Mouse (Mus musculus): ENCODE results near the gene Tha1.

DNA sequence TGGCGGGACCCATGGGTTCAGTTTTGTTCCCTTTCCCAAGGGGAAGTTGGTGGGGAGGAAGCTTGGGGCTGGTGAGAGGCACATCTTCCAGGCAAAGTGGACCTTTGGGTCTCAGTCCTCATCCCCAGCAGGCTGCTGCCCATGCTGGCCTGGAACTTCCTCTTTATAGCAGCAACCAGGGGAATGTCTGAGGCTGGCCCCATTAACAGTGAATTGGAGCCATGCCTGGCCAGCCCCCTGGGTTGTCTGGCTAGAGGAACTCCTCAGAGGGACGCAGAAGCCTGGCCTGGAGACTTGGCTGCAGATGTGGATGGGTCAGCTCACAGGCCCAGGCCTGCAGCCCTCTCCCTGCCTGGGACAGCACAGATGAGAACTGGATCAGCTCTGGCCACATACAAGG, 8.5 kb downstream of the Tha1 start:
- TF ChIP-seq POLR2A (IDR thresholded peaks at IDR 0.05; ENCODE audit: borderline replicate concordance, insufficient read depth, low read length), result no peak
- TF ChIP-seq CTCF (IDR thresholded peaks at IDR 0.05; ENCODE audit: borderline replicate concordance, insufficient read depth, low read depth, low read length), result no peak
